Mouse (Mus musculus): ENCODE measurements around the gene Mgat4e. TPM values are rescaled to one million over a fixed set of nuclear protein-coding genes. Genes with fewer than 3 reads are reported as not detected.
"Not testable (repeated sequence)": the region's sequence is repeated elsewhere in the genome, so short reads cannot be mapped to it uniquely, and the experiment has no call there.

Mgat4e gene
- polyA plus RNA-seq, 1 experiment from 2014 or later, result not detected

- Histone ChIP-seq H3K27me3 (no peaks in the 10 kb centered on the region), H3K4me2 (replicated peaks) (no peak overlapping the region), H3K9ac (no peak overlapping the region), H3K9me3 (replicated peaks) (no peaks in the 10 kb centered on the region), H3K4me3 (replicated peaks) (no peak overlapping the region), H3K4me1 (no peaks in the 10 kb centered on the region), H3K27ac (replicated peaks) (no peak overlapping the region), H3K36me3 (no peaks in the 10 kb centered on the region)
- 46% methylated on average over 2 of the region's 2 CpGs for WGBS
- no peak for ATAC-seq (ENCODE audit: insufficient number of reproducible peaks, low FRiP score, low TSS enrichment, low read depth)
Measured at GRCm38 (mm10) chr1:134522325-134522724, 27.2 kb downstream of the Mgat4e start.

GRCm38 (mm10) chr1:134521163-134521562 lies 28.3 kb downstream of the Mgat4e start:
- H3K27ac ChIP-seq (replicated peaks), result no peak overlapping the region
- H3K9ac ChIP-seq, result no peak overlapping the region
- no peak for ATAC-seq (ENCODE audit: insufficient number of reproducible peaks, low FRiP score, low TSS enrichment, low read depth)
- no peaks in the 10 kb centered on the region for H3K9me3 ChIP-seq (replicated peaks)
- no peaks in the 10 kb centered on the region for H3K27me3 ChIP-seq
- no peak overlapping the region for H3K4me2 ChIP-seq (replicated peaks)
- WGBS, result 73% methylated on average over 7 of the region's 7 CpGs
- no peaks in the 10 kb centered on the region for H3K36me3 ChIP-seq
- H3K4me3 ChIP-seq (replicated peaks), result no peak overlapping the region
- H3K4me1 ChIP-seq, result peaks cover 9% of the 10 kb centered on the region

GRCm38 (mm10) chr1:134520001-134520721 lies 29.3 kb downstream of the Mgat4e start:
- Histone ChIP-seq H3K27me3 (no peaks in the 10 kb centered on the region), H3K9me3 (replicated peaks) (no peaks in the 10 kb centered on the region), H3K4me1 (peaks cover 14% of the 10 kb centered on the region), H3K4me2 (replicated peaks) (no peak overlapping the region), H3K27ac (replicated peaks) (no peak overlapping the region), H3K9ac (no peak overlapping the region), H3K36me3 (no peaks in the 10 kb centered on the region), H3K4me3 (replicated peaks) (no peak overlapping the region)
- 76% methylated on average over 8 of the region's 8 CpGs for WGBS
- no peak for ATAC-seq (ENCODE audit: insufficient number of reproducible peaks, low FRiP score, low TSS enrichment, low read depth)

- not testable (repeated sequence) for H3K27ac ChIP-seq (replicated peaks); H3K4me2 ChIP-seq (replicated peaks); H3K9me3 ChIP-seq (replicated peaks); ATAC-seq (ENCODE audit: insufficient number of reproducible peaks, low FRiP score, low TSS enrichment, low read depth); H3K9ac ChIP-seq; H3K36me3 ChIP-seq; H3K4me3 ChIP-seq (replicated peaks); H3K27me3 ChIP-seq
- WGBS, result 88% methylated on average over 5 of the region's 5 CpGs
- H3K4me1 ChIP-seq, result peaks cover 15% of the 10 kb centered on the region
Measured at GRCm38 (mm10) chr1:134519201-134519600, 30.3 kb downstream of the Mgat4e start.

- ATAC-seq (ENCODE audit: insufficient number of reproducible peaks, low FRiP score, low TSS enrichment, low read depth), result peak; percentile 68; the same call in 1 of the 2 replicates
- WGBS, result 10% methylated on average over 7 of the region's 7 CpGs
Measured at GRCm38 (mm10) chr1:134518677-134519076, 30.8 kb downstream of the Mgat4e start.

GRCm38 (mm10) chr1:134517841-134518240 lies 31.6 kb downstream of the Mgat4e start:
- not testable (repeated sequence) for H3K9me3 ChIP-seq (replicated peaks); H3K27ac ChIP-seq (replicated peaks); H3K36me3 ChIP-seq; H3K27me3 ChIP-seq; ATAC-seq (ENCODE audit: insufficient number of reproducible peaks, low FRiP score, low TSS enrichment, low read depth); H3K4me3 ChIP-seq (replicated peaks); H3K4me2 ChIP-seq (replicated peaks); H3K9ac ChIP-seq
- peaks cover 29% of the 10 kb centered on the region for H3K4me1 ChIP-seq
- WGBS, result 94% methylated on average over 14 of the region's 14 CpGs

More at GRCm38 (mm10) chr1:134518677-134519076, 30.8 kb downstream of the Mgat4e start:
- no peak overlapping the region for H3K4me3 ChIP-seq (replicated peaks)
- no peaks in the 10 kb centered on the region for H3K36me3 ChIP-seq
- peaks cover 21% of the 10 kb centered on the region for H3K4me1 ChIP-seq
- no peaks in the 10 kb centered on the region for H3K27me3 ChIP-seq
- no peak overlapping the region for H3K9ac ChIP-seq
- H3K4me2 ChIP-seq (replicated peaks), result no peak overlapping the region
- H3K9me3 ChIP-seq (replicated peaks), result no peaks in the 10 kb centered on the region
- no peak overlapping the region for H3K27ac ChIP-seq (replicated peaks)

- no peak overlapping the region for H3K4me3 ChIP-seq (replicated peaks)
- no peaks in the 10 kb centered on the region for H3K9me3 ChIP-seq (replicated peaks)
- H3K4me1 ChIP-seq, result peaks cover 29% of the 10 kb centered on the region
- peaks cover 11% of the 10 kb centered on the region for H3K27me3 ChIP-seq
- H3K4me2 ChIP-seq (replicated peaks), result no peak overlapping the region
- H3K27ac ChIP-seq (replicated peaks), result peak overlapping the region; percentile 72
- H3K9ac ChIP-seq, result no peak overlapping the region
- no peaks in the 10 kb centered on the region for H3K36me3 ChIP-seq
- 12% methylated on average over 4 of the region's 4 CpGs for WGBS
- peak; percentile 65 for ATAC-seq (ENCODE audit: insufficient number of reproducible peaks, low FRiP score, low TSS enrichment, low read depth)
Measured at GRCm38 (mm10) chr1:134516491-134517198, 32.8 kb downstream of the Mgat4e start.

- no peak for ATAC-seq (ENCODE audit: insufficient number of reproducible peaks, low FRiP score, low TSS enrichment, low read depth)
- WGBS, result 59% methylated on average over 2 of the region's 2 CpGs
- Histone ChIP-seq H3K9me3 (replicated peaks) (no peaks in the 10 kb centered on the region), H3K27me3 (peaks cover 13% of the 10 kb centered on the region), H3K27ac (replicated peaks) (peak overlapping the region; percentile 72), H3K4me3 (replicated peaks) (no peak overlapping the region), H3K36me3 (no peaks in the 10 kb centered on the region), H3K4me1 (peaks cover 29% of the 10 kb centered on the region), H3K4me2 (replicated peaks) (no peak overlapping the region), H3K9ac (no peak overlapping the region)
Measured at GRCm38 (mm10) chr1:134515891-134516290, 33.6 kb downstream of the Mgat4e start.

GRCm38 (mm10) chr1:134513876-134514590 lies 35.4 kb downstream of the Mgat4e start:
- WGBS, result 29% methylated on average over 16 of the region's 16 CpGs
- H3K9ac ChIP-seq, result no peak overlapping the region
- H3K4me3 ChIP-seq (replicated peaks), result peak overlapping the region; percentile 42
- H3K4me2 ChIP-seq (replicated peaks), result peak overlapping the region; percentile 79
- peaks cover 29% of the 10 kb centered on the region for H3K4me1 ChIP-seq
- 0 out of 2 replicates have a peak, but pooled peaks cover 3% of the 10 kb centered on the region for H3K36me3 ChIP-seq
- no peaks in the 10 kb centered on the region for H3K9me3 ChIP-seq (replicated peaks)
- H3K27me3 ChIP-seq, result peaks cover 13% of the 10 kb centered on the region
- H3K27ac ChIP-seq (replicated peaks), result no peak overlapping the region
- no peak for ATAC-seq (ENCODE audit: insufficient number of reproducible peaks, low FRiP score, low TSS enrichment, low read depth)

- Histone ChIP-seq H3K4me1 (peaks cover 29% of the 10 kb centered on the region), H3K4me3 (replicated peaks) (peak overlapping the region; percentile 42), H3K36me3 (peaks cover 4% of the 10 kb centered on the region), H3K4me2 (replicated peaks) (peak overlapping the region; percentile 79), H3K27me3 (peaks cover 13% of the 10 kb centered on the region), H3K27ac (replicated peaks) (peak overlapping the region; percentile 58; the same call in 1 of the 2 replicates), H3K9me3 (replicated peaks) (no peaks in the 10 kb centered on the region), H3K9ac (0 out of 2 replicates have a peak overlapping the region, but pooled peaks have one; percentile 3)
- ATAC-seq (ENCODE audit: insufficient number of reproducible peaks, low FRiP score, low TSS enrichment, low read depth), result peak; percentile 44; the same call in 1 of the 2 replicates
- whole genome bisulfite sequencing, result under 1% methylated on average over 38 of the region's 38 CpGs
Measured at GRCm38 (mm10) chr1:134513312-134513860, 36.1 kb downstream of the Mgat4e start.

GRCm38 (mm10) chr1:134512584-134512983 lies 36.9 kb downstream of the Mgat4e start:
- no peak for ATAC-seq (ENCODE audit: insufficient number of reproducible peaks, low FRiP score, low TSS enrichment, low read depth)
- H3K9me3 ChIP-seq (replicated peaks), result no peaks in the 10 kb centered on the region
- 49% methylated on average over 6 of the region's 6 CpGs for WGBS
- peaks cover 29% of the 10 kb centered on the region for H3K4me1 ChIP-seq
- H3K27ac ChIP-seq (replicated peaks), result no peak overlapping the region
- peaks cover 13% of the 10 kb centered on the region for H3K27me3 ChIP-seq
- no peak overlapping the region for H3K4me3 ChIP-seq (replicated peaks)
- no peak overlapping the region for H3K9ac ChIP-seq
- H3K4me2 ChIP-seq (replicated peaks), result 0 out of 2 replicates have a peak overlapping the region, but pooled peaks have one; percentile 79
- peaks cover 11% of the 10 kb centered on the region for H3K36me3 ChIP-seq
